17 mouse cellular contexts compared by ENCODE assay signal in the genomic region with DNA sequence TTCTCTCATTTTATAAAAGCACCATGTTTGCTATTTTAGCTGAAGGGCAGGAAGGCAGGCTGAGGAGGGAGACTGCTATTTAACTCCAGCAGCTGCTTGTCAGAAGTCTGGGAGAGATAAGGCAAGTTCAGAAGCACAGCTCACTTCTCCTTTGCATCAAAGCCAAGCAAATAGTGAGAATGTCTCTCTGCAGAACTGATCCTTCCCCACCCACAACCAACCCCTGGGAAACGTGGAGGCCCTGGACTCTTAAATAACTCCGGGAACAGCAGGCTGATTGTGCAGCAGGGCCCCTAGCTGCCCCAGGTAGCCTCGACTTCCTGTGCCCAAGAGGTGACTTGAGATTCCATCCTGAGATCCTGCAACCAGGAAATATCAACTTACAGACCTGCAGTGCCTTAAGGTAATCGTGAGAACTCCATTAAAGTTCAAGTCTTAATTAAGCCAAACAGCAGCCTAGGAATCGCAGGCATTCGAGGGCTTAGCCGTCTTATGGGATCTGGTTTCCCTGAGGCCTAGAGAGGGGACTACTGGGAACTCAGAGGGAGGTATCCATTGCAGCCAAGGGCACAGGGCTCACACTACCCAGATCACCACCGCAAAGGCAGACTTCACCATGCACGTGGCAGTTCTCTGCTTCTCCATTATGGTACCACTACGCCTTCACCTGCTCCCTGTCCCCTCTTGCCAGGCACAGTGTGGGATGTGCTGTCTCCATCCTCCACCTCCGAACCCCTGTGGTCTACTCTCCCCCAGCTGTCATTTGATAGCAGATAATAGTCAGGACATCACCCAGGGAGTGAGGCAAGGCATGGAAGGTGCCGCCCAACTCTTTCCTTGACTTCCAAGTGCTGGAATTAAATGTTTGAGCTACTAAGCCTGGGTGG. TPM values are rescaled to one million over a fixed set of nuclear protein-coding genes. Genes with fewer than 3 reads are reported as not detected.
DNase-seq lines count a peak whose midpoint lies in the region; ATAC-seq lines count a peak whose summit lies in the region.
"Had no signal": no experiment of that assay in that cellular context is flagged by ENCODE, and none has a peak within 500 bp of the region (broad histone marks: within the 10 kb centered on the region; RNA-seq: fewer than 3 reads in every experiment).

No protein-coding gene starts in this region.

- no peaks in the 10 kb centered on the region for H3K36me3 ChIP-seq in kidney, embryonic 16.5 days (ENCODE audit: insufficient read depth, low read length)
- H3K36me3 ChIP-seq in embryonic facial prominence, embryonic 10.5 days (replicated peaks) = no peaks in the 10 kb centered on the region
- H3K36me3 ChIP-seq in limb, embryonic 11.5 days (ENCODE audit: control insufficient read depth, insufficient read depth, low read length) = no peaks in the 10 kb centered on the region
- H3K36me3 ChIP-seq: hindbrain, embryonic 13.5 days; neural tube, embryonic 12.5 days had no signal

- DNase-seq in heart, adult 11 months = peak; percentile 82
- DNase-seq in heart, postnatal 14 days = no peak
- no peak for DNase-seq in kidney, postnatal 10 days
- DNase-seq in embryonic facial prominence, embryonic 10.5 days (ENCODE audit: low spot score) = peak; percentile 52
- peak; percentile 44 for DNase-seq in limb, embryonic 11.5 days (ENCODE audit: low spot score)
- DNase-seq in testis, postnatal 14 days (ENCODE audit: low spot score) = no peak
- DNase-seq in adrenal gland, adult 2 months = no peak
- DNase-seq: adrenal gland, postnatal 25 days; cerebellum, postnatal 10 days; gastrocnemius, postnatal 10 days; kidney, adult 2 months; right cerebral cortex, postnatal 14 days had no signal

- H3K4me3 ChIP-seq in kidney, embryonic 16.5 days (ENCODE audit: low read length) = no peak overlapping the region
- H3K4me3 ChIP-seq in embryonic facial prominence, embryonic 10.5 days = no peak overlapping the region
- H3K4me3 ChIP-seq in limb, embryonic 11.5 days (ENCODE audit: low read depth, low read length) = no peak overlapping the region
- H3K4me3 ChIP-seq: erythroblast, embryonic 14.5 days; hindbrain, embryonic 13.5 days; neural tube, embryonic 12.5 days had no signal

- intact Hi-C loops in heart, postnatal 14 days (cut with DNase I) = no loop called here

- peaks cover 11% of the 10 kb centered on the region for H3K4me1 ChIP-seq in kidney, embryonic 16.5 days (ENCODE audit: insufficient read depth, low read length)
- H3K4me1 ChIP-seq in embryonic facial prominence, embryonic 10.5 days = peaks cover 43% of the 10 kb centered on the region
- H3K4me1 ChIP-seq in limb, embryonic 11.5 days (ENCODE audit: control insufficient read depth, insufficient read depth, low read length) = peaks cover 12% of the 10 kb centered on the region; the same call in 1 of the 2 replicates
- H3K4me1 ChIP-seq: hindbrain, embryonic 13.5 days; neural tube, embryonic 12.5 days had no signal

- H3K9me3 ChIP-seq in kidney, embryonic 16.5 days (ENCODE audit: low read length) = no peaks in the 10 kb centered on the region
- H3K9me3 ChIP-seq in embryonic facial prominence, embryonic 10.5 days = no peaks in the 10 kb centered on the region
- no peaks in the 10 kb centered on the region for H3K9me3 ChIP-seq in limb, embryonic 11.5 days (ENCODE audit: control insufficient read depth, low read length)
- H3K9me3 ChIP-seq: neural tube, embryonic 12.5 days had no signal

- H3K27me3 ChIP-seq in kidney, embryonic 16.5 days (ENCODE audit: insufficient read depth, low read length) = no peaks in the 10 kb centered on the region
- no peaks in the 10 kb centered on the region for H3K27me3 ChIP-seq in embryonic facial prominence, embryonic 10.5 days (replicated peaks; ENCODE audit: low read depth, poor library complexity, severe bottlenecking)
- no peaks in the 10 kb centered on the region for H3K27me3 ChIP-seq in limb, embryonic 11.5 days (ENCODE audit: control insufficient read depth, insufficient read depth, low read length)
- H3K27me3 ChIP-seq: hindbrain, embryonic 13.5 days; neural tube, embryonic 12.5 days had no signal

- ATAC-seq in kidney, embryonic 16.5 days (ENCODE audit: low FRiP score, low TSS enrichment) = peak; percentile 63; the same call in 1 of the 2 replicates
- 0 out of 2 replicates have a peak, but pooled peaks have one; percentile 31 for ATAC-seq in limb, embryonic 11.5 days (ENCODE audit: insufficient number of reproducible peaks, low FRiP score, low TSS enrichment, low read depth)
- ATAC-seq: forebrain, embryonic 16.5 days had no signal

- no peak overlapping the region for H3K4me2 ChIP-seq in kidney, embryonic 16.5 days (replicated peaks; ENCODE audit: low read depth, low read length)
- H3K4me2 ChIP-seq in limb, embryonic 11.5 days (ENCODE audit: low read depth, severe bottlenecking) = no peak overlapping the region
- H3K4me2 ChIP-seq: hindbrain, embryonic 13.5 days; neural tube, embryonic 12.5 days had no signal

- peak overlapping the region; percentile 73 for H3K27ac ChIP-seq in kidney, embryonic 16.5 days (ENCODE audit: low read length)
- H3K27ac ChIP-seq in embryonic facial prominence, embryonic 10.5 days (replicated peaks) = peak overlapping the region; percentile 70
- peak overlapping the region; percentile 48; the same call in 1 of the 2 replicates for H3K27ac ChIP-seq in limb, embryonic 11.5 days (replicated peaks; ENCODE audit: low read depth, low read length)
- H3K27ac ChIP-seq: hindbrain, embryonic 13.5 days; neural tube, embryonic 12.5 days had no signal

- H3K9ac ChIP-seq in kidney, embryonic 16.5 days (replicated peaks; ENCODE audit: low read length) = 0 out of 2 replicates have a peak overlapping the region, but pooled peaks have one; percentile 36
- H3K9ac ChIP-seq in limb, embryonic 11.5 days (ENCODE audit: low read length) = no peak overlapping the region
- H3K9ac ChIP-seq: hindbrain, embryonic 13.5 days; neural tube, embryonic 12.5 days had no signal

- WGBS in kidney, embryonic 16.5 days = 28% methylated on average over 12 of the region's 12 CpGs
- WGBS in embryonic facial prominence, embryonic 10.5 days = 35% methylated on average over 12 of the region's 12 CpGs
- WGBS in limb, embryonic 11.5 days = 31% methylated on average over 12 of the region's 12 CpGs

RNA-seq across cellular contexts. Expression of a gene that starts 19.0 kb away (rescaled TPM):
- 10 to 100 TPM; 37.2 to 58.8 TPM for total RNA-seq in heart, postnatal 14 days (2021)
- polyA plus RNA-seq in kidney, embryonic 16.5 days (2015; fragmentation: Nextera tagmentation; extraction: Ambion mirVana) = 185 and 234 TPM in 2 replicates
- 191 and 194 TPM in 2 replicates for polyA plus RNA-seq in embryonic facial prominence, embryonic 10.5 days (2016; fragmentation: Nextera tagmentation; extraction: Ambion mirVana)
- 166 and 200 TPM in 2 replicates for polyA plus RNA-seq in limb, embryonic 11.5 days (2014; fragmentation: Nextera tagmentation; extraction: Ambion mirVana)
- total RNA-seq in adrenal gland, adult 2 months (2021) = 100 to 1,000 TPM; 105 to 244 TPM
- 115 and 133 TPM in 2 replicates for polyA plus RNA-seq in adrenal gland, adult 2 months (2012; rRNA removed)

RNA-seq across cellular contexts. Expression of a gene that starts 43.9 kb away (rescaled TPM):
- total RNA-seq in heart, postnatal 14 days (2021) = 10 to 100 TPM; 14.0 to 14.3 TPM
- polyA plus RNA-seq in kidney, embryonic 16.5 days (2015; fragmentation: Nextera tagmentation; extraction: Ambion mirVana) = 31.4 and 33.7 TPM in 2 replicates
- 25.4 and 26.0 TPM in 2 replicates for polyA plus RNA-seq in embryonic facial prominence, embryonic 10.5 days (2016; fragmentation: Nextera tagmentation; extraction: Ambion mirVana)
- 22.6 and 23.3 TPM in 2 replicates for polyA plus RNA-seq in limb, embryonic 11.5 days (2014; fragmentation: Nextera tagmentation; extraction: Ambion mirVana)
- total RNA-seq in adrenal gland, adult 2 months (2021) = 10 to 100 TPM; 20.5 to 27.0 TPM
- polyA plus RNA-seq in adrenal gland, adult 2 months (2012; rRNA removed) = 7.8 and 9.5 TPM in 2 replicates

Comparison
In these comparisons a context has a peak if more than half of its experiments do, and no peak if none do; other contexts are left out.
1. DNase-seq: peak in heart, adult 11 months (single experiment), embryonic facial prominence, embryonic 10.5 days (single experiment) and limb, embryonic 11.5 days (single experiment); none in heart, postnatal 14 days (0 of 2), kidney, postnatal 10 days (single experiment), testis, postnatal 14 days (single experiment) and adrenal gland, adult 2 months (single experiment).
2. Peak in every context shown above with its lines, with median percentiles within 50 percentile points of each other: H3K27ac ChIP-seq.